Mouse (Mus musculus) ES-E14 (cell line): ENCODE results near the gene Prl2a1.

ENCODE experiments used
- CHD2 ChIP-seq: IDR thresholded peaks from 2 replicates; pipeline ENCODE4 v1.6.1; 2014; ENCODE audit warnings: mild to moderate bottlenecking, low read depth, low read length, inconsistent platforms
- HCFC1 ChIP-seq: IDR thresholded peaks from 2 replicates; pipeline ENCODE4 v1.6.1; 2012; ENCODE audit warnings: low read length, inconsistent platforms, borderline replicate concordance; ENCODE audit not compliant: insufficient read depth
- MAFK ChIP-seq: IDR thresholded peaks from 2 replicates; pipeline ENCODE4 v1.6.1; 2014; ENCODE audit warnings: mild to moderate bottlenecking, low read depth, low read length, inconsistent platforms; ENCODE audit not compliant: insufficient read depth
- ZC3H11A ChIP-seq: IDR thresholded peaks from 2 replicates; pipeline ENCODE4 v1.6.1; 2012; ENCODE audit warnings: low read depth, mild to moderate bottlenecking, inconsistent platforms, low read length, borderline replicate concordance
- ZNF384 ChIP-seq: IDR thresholded peaks from 2 replicates; pipeline ENCODE4 v1.6.1; 2012; ENCODE audit warnings: low read depth, low read length, inconsistent platforms

GRCm38 (mm10) chr13:27799303-27799702 is 2.2 kb upstream of the Prl2a1 start:
- TF ChIP-seq HCFC1 (no peak), MAFK (no peak), ZC3H11A (no peak), ZNF384 (no peak), CHD2 (no peak)
